Mouse (Mus musculus) heart, embryonic 10.5 days (tissue): ENCODE measurements around the gene BC055324. TPM values are rescaled to one million over a fixed set of nuclear protein-coding genes. Genes with fewer than 3 reads are reported as not detected.
A peak's percentile ranks its signal among the peaks of the same experiment; 100 is the strongest.
"Not testable (repeated sequence)": the region's sequence is repeated elsewhere in the genome, so short reads cannot be mapped to it uniquely, and the experiment has no call there.

Experiments
- DNase-seq: peaks from one replicate; pipeline ENCODE4 v3.0.0-alpha.2; 2017; ENCODE audit warnings: low spot score
- H3K27ac ChIP-seq: fragments of 300-500 bp; sonication (generic); 2 replicates; pipeline ENCODE4 v1.5.1; 2016; ENCODE audit warnings: mild to moderate bottlenecking
- H3K27me3 ChIP-seq: fragments of 300-500 bp; sonication (generic); 2 replicates; pipeline ENCODE4 v1.6.1; 2016; ENCODE audit warnings: mild to moderate bottlenecking; ENCODE audit not compliant: poor library complexity, insufficient read depth, severe bottlenecking
- H3K36me3 ChIP-seq: fragments of 300-500 bp; sonication (generic); 2 replicates; pipeline ENCODE4 v1.6.1; 2016; ENCODE audit warnings: mild to moderate bottlenecking, moderate library complexity
- H3K4me1 ChIP-seq: fragments of 300-500 bp; sonication (generic); 2 replicates; pipeline ENCODE4 v1.6.1; 2016; ENCODE audit warnings: mild to moderate bottlenecking
- H3K4me3 ChIP-seq: fragments of 300-500 bp; sonication (generic); 2 replicates; pipeline ENCODE4 v1.5.1; 2016; ENCODE audit warnings: mild to moderate bottlenecking, moderate library complexity
- H3K9me3 ChIP-seq: fragments of 300-500 bp; sonication (generic); 2 replicates; pipeline ENCODE4 v1.6.1; 2016; ENCODE audit warnings: mild to moderate bottlenecking, moderate library complexity
- WGBS: fragments of 180-500 bp; shearing (Covaris S2); methylation state at CpG from one replicate; pipeline ENCODE4 v1.1.7; 2016; 5-methylcytosine and 5-hydroxymethylcytosine counted together
- polyA plus RNA-seq: library from polyadenylated mRNA; unstranded; fragments of >200 nt; fragmentation: Nextera tagmentation; extraction: Ambion mirVana; gene quantifications from 2 replicates; pipeline ENCODE4 v1.2.1, GENCODE M21; 2016

Gene BC055324
- 24.8 and 28.2 TPM in 2 replicates for polyA plus RNA-seq

GRCm38 (mm10) chr1:163994721-163995608 lies at the start of gene BC055324, which contains the start of gene Mettl18:
Gene BC055324 (minus strand): TSS chr1:163994796.
Gene Mettl18 (plus strand): TSS chr1:163994889.
- DNase-seq = peak; percentile 97
- Histone ChIP-seq H3K4me1 (0 out of 2 replicates have a peak, but pooled peaks cover 5% of the 10 kb centered on the region), H3K27ac (peak within 1 kb of the TSS; percentile 92), H3K9me3 (no peaks in the 10 kb centered on the region), H3K27me3 (no peaks in the 10 kb centered on the region), H3K36me3 (0 out of 2 replicates have a peak, but pooled peaks cover 2% of the 10 kb centered on the region), H3K4me3 (peak within 1 kb of the TSS; percentile 78)
- WGBS = 4% methylated on average over 43 of the region's 43 CpGs

GRCm38 (mm10) chr1:164043549-164043948 lies 49.0 kb upstream of the BC055324 start:
- no peak for DNase-seq
- Histone ChIP-seq H3K27me3 (no peaks in the 10 kb centered on the region), H3K4me3 (no peak overlapping the region), H3K9me3 (no peaks in the 10 kb centered on the region), H3K4me1 (peaks cover 5% of the 10 kb centered on the region; the same call in 1 of the 2 replicates), H3K36me3 (no peaks in the 10 kb centered on the region), H3K27ac (peak overlapping the region; percentile 22; the same call in 1 of the 2 replicates)
- WGBS = 50% methylated on average over 3 of the region's 3 CpGs

- Histone ChIP-seq H3K9me3 (no peaks in the 10 kb centered on the region), H3K4me1 (peaks cover 5% of the 10 kb centered on the region; the same call in 1 of the 2 replicates), H3K4me3 (no peak overlapping the region), H3K27me3 (no peaks in the 10 kb centered on the region), H3K36me3 (no peaks in the 10 kb centered on the region), H3K27ac (no peak overlapping the region)
- no peak for DNase-seq
- 76% methylated on average over 10 of the region's 10 CpGs for WGBS
These were observed 46.0 kb upstream of the BC055324 start for GRCm38 (mm10) chr1:164040385-164041135.

GRCm38 (mm10) chr1:164027416-164027815 lies 32.8 kb upstream of the BC055324 start:
- Histone ChIP-seq H3K4me1 (no peaks in the 10 kb centered on the region), H3K27me3 (no peaks in the 10 kb centered on the region), H3K9me3 (no peaks in the 10 kb centered on the region), H3K27ac (no peak overlapping the region), H3K36me3 (no peaks in the 10 kb centered on the region), H3K4me3 (no peak overlapping the region)
- no peak for DNase-seq
- 49% methylated on average over 5 of the region's 5 CpGs for WGBS

- Histone ChIP-seq H3K27me3 (no peaks in the 10 kb centered on the region), H3K4me1 (no peaks in the 10 kb centered on the region), H3K27ac (no peak overlapping the region), H3K9me3 (no peaks in the 10 kb centered on the region), H3K36me3 (no peaks in the 10 kb centered on the region), H3K4me3 (no peak overlapping the region)
- no peak for DNase-seq
- WGBS = 72% methylated on average over 4 of the region's 4 CpGs
These were observed 31.1 kb upstream of the BC055324 start for GRCm38 (mm10) chr1:164025685-164026084.

GRCm38 (mm10) chr1:164022106-164022505 lies 27.5 kb upstream of the BC055324 start:
- not testable (repeated sequence) for H3K4me1 ChIP-seq, DNase-seq, H3K4me3 ChIP-seq, H3K27ac ChIP-seq, H3K36me3 ChIP-seq, H3K27me3 ChIP-seq, H3K9me3 ChIP-seq
- 70% methylated on average over 5 of the region's 5 CpGs for WGBS

- not testable (repeated sequence) for DNase-seq, H3K9me3 ChIP-seq, H3K4me1 ChIP-seq, H3K27ac ChIP-seq, H3K4me3 ChIP-seq, H3K27me3 ChIP-seq, H3K36me3 ChIP-seq
- WGBS = 85% methylated on average over 3 of the region's 3 CpGs
These were observed 26.1 kb upstream of the BC055324 start for GRCm38 (mm10) chr1:164020746-164021145.

- 55% methylated on average over 6 of the region's 6 CpGs for WGBS
- Histone ChIP-seq H3K27me3 (no peaks in the 10 kb centered on the region), H3K27ac (no peak overlapping the region), H3K4me3 (no peak overlapping the region), H3K4me1 (no peaks in the 10 kb centered on the region), H3K9me3 (no peaks in the 10 kb centered on the region), H3K36me3 (no peaks in the 10 kb centered on the region)
- DNase-seq = no peak
These were observed 25.2 kb upstream of the BC055324 start for GRCm38 (mm10) chr1:164019789-164020188.

GRCm38 (mm10) chr1:164018221-164018896 lies 23.8 kb upstream of the BC055324 start:
- Histone ChIP-seq H3K27ac (no peak overlapping the region), H3K36me3 (no peaks in the 10 kb centered on the region), H3K9me3 (no peaks in the 10 kb centered on the region), H3K4me1 (no peaks in the 10 kb centered on the region), H3K4me3 (no peak overlapping the region), H3K27me3 (no peaks in the 10 kb centered on the region)
- no peak for DNase-seq
- WGBS = 88% methylated on average over 16 of the region's 16 CpGs

- no peak for DNase-seq
- Histone ChIP-seq H3K36me3 (no peaks in the 10 kb centered on the region), H3K4me3 (no peak overlapping the region), H3K27me3 (no peaks in the 10 kb centered on the region), H3K9me3 (no peaks in the 10 kb centered on the region), H3K27ac (no peak overlapping the region), H3K4me1 (no peaks in the 10 kb centered on the region)
- 57% methylated on average over 1 of the region's 1 CpGs for WGBS
These were observed 20.0 kb upstream of the BC055324 start for GRCm38 (mm10) chr1:164014616-164015015.

- Histone ChIP-seq H3K4me3 (no peak overlapping the region), H3K36me3 (no peaks in the 10 kb centered on the region), H3K9me3 (no peaks in the 10 kb centered on the region), H3K4me1 (no peaks in the 10 kb centered on the region), H3K27ac (no peak overlapping the region), H3K27me3 (no peaks in the 10 kb centered on the region)
- 43% methylated on average over 2 of the region's 2 CpGs for WGBS
- no peak for DNase-seq
These were observed 14.6 kb upstream of the BC055324 start for GRCm38 (mm10) chr1:164009235-164009634.

- H3K27ac ChIP-seq = no peak overlapping the region
- 63% methylated on average over 3 of the region's 3 CpGs for WGBS
- no peaks in the 10 kb centered on the region for H3K9me3 ChIP-seq
- H3K4me3 ChIP-seq = no peak overlapping the region
- H3K36me3 ChIP-seq = no peaks in the 10 kb centered on the region
- H3K4me1 ChIP-seq = no peaks in the 10 kb centered on the region
- H3K27me3 ChIP-seq = no peaks in the 10 kb centered on the region
- no peak for DNase-seq
These were observed 9.7 kb upstream of the BC055324 start for GRCm38 (mm10) chr1:164004311-164004710.
